Mouse (Mus musculus): ENCODE data around the gene Gm45521.
A peak's percentile ranks its signal among the peaks of the same experiment; 100 is the strongest.

GRCm38 (mm10) chr14:7994271-7994767, 37.2 kb downstream of the Gm45521 start, which contains the start of gene Dnase1l3:
- TF ChIP-seq CTCF (IDR thresholded peaks at IDR 0.05; ENCODE audit: low read depth) (peak; percentile 68), EP300 (IDR thresholded peaks at IDR 0.05; ENCODE audit: low read depth) (no peak)
